Comparison of ENCODE assay signal across 16 mouse cellular contexts in the genomic region with DNA sequence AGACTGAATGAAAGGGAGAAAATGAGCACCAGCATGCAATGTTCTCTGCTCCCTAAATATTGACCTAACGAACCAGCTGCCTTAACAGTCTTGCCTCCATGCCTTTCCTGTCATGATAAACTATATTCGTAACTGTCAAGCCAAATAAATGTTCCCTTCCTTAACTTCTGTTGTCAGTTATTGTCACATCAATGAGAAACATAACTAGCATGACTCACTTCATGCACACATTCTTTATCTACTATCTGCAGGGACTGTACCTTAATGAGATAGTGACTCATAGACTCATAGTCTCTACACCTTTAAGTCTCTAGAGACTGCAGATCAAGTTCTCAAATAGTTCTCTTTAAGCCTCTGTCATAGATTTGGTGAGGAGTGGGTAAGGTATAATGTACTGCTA.
"Had no signal": no experiment of that assay in that cellular context is flagged by ENCODE, and none has a peak within 500 bp of the region (broad histone marks: within the 10 kb centered on the region; RNA-seq: fewer than 3 reads in every experiment).

No protein-coding gene starts in this region.

- H3K4me3 ChIP-seq: megakaryocyte, embryonic 14.5 days; midbrain, embryonic 10.5 days; midbrain, embryonic 12.5 days; myocyte; neural tube, embryonic 12.5 days; stomach, embryonic 15.5 days had no signal

- DNase-seq: lung, adult 18-20 months; lung, embryonic 14.5 days; lung, postnatal 10 days; lung, postnatal 4 days; midbrain, embryonic 14.5 days; right cerebral cortex, postnatal 14 days; thymus, adult 2 months; thymus, postnatal 25 days; thymus, postnatal 4 days had no signal

- H3K4me1 ChIP-seq: megakaryocyte, embryonic 14.5 days; midbrain, embryonic 10.5 days; midbrain, embryonic 12.5 days; neural tube, embryonic 12.5 days; stomach, embryonic 15.5 days had no signal

- H3K9me3 ChIP-seq: megakaryocyte, embryonic 14.5 days; midbrain, embryonic 10.5 days; midbrain, embryonic 12.5 days; neural tube, embryonic 12.5 days; stomach, embryonic 15.5 days had no signal

- ATAC-seq: midbrain, embryonic 16.5 days had no signal

- H3K27me3 ChIP-seq: megakaryocyte, embryonic 14.5 days; midbrain, embryonic 12.5 days; neural tube, embryonic 12.5 days; stomach, embryonic 15.5 days had no signal

- H3K36me3 ChIP-seq: midbrain, embryonic 10.5 days; midbrain, embryonic 12.5 days; neural tube, embryonic 12.5 days; stomach, embryonic 15.5 days had no signal
